Mouse (Mus musculus): ENCODE results near the gene Prdm11.

Prdm11 gene

GRCm38 (mm10) chr2:93045818-93046508, at the start of gene Prdm11:
Prdm11 (minus strand) TSS chr2:93046167.
- peak; percentile 12 for DNase-seq (ENCODE audit: low read depth, low spot score)

DNA sequence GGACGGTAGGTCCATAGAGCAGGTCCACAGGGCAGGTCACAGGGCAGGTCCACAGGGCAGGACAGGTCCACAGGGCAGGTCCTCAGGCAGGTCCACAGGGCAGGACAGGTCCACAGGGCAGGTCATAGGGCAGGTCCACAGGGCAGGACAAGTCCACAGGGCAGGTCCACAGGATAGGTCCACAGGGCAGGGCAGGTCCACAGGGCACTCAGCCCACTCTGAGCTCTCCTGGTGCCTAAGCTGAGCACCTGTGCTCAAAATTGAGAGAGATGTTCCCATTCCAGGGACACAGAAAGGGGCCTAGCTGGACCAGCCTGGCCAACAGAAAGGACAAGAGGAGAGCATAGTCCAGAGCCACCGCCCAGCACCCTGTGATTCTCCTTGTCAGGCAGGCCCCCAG, 46.4 kb upstream of the Prdm11 start:
- no peak for DNase-seq (ENCODE audit: low read depth, low spot score)

DNA sequence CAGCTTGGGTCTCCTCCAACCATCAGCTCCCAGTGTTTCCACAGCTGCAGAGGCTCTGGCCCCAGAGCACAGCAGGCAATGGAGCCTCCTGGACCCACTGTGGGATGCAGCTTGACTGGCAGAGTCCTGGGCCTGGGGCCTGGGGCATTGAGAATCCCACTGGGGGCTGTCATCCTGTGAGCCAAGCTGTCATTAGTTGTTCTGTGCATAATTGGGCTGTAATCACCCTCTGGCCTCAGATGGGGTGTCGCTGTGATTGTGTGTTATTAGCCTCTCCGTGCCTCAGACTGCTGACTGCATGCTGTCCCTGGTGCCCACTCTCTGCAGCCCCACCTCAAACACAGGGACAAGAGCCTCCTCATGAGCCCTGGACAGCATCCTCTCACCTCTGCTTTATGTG, 45.7 kb upstream of the Prdm11 start:
- no peak for DNase-seq (ENCODE audit: low read depth, low spot score)

DNA sequence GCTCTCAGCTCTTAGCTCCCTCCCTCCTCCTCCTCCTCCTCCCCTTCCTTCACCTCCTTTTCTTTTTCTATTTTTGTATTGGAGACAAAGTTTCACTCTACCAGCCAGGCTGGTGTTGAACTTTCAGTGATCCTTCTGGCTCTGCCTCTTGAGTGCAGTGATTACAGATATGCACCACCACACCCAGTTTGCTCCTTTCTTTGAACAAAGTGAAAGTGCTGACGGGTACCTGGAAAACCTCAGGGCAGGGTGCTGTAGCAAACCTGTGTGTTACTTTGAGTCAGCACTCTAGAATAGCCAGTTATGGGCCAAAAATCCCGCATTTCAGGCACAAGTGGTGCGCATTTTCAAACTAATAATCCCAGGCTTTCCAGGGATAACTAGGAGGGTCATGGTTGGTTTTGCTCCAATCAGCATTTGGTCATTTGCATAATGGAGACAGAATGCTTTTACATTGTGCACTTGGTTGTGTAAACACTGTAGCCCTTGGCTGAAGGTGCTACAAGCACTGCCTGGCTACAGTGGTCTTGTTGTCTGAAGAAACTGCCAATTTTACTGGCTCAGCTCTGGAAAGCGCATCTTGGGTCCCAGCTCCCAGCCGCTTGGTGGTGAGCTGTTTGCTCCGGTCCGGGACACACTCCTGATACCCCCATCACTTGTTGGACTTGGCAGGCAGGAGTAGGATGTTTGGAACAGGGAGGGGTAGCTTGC, 43.6 kb upstream of the Prdm11 start:
- DNase-seq (ENCODE audit: low read depth, low spot score): no peak

DNA sequence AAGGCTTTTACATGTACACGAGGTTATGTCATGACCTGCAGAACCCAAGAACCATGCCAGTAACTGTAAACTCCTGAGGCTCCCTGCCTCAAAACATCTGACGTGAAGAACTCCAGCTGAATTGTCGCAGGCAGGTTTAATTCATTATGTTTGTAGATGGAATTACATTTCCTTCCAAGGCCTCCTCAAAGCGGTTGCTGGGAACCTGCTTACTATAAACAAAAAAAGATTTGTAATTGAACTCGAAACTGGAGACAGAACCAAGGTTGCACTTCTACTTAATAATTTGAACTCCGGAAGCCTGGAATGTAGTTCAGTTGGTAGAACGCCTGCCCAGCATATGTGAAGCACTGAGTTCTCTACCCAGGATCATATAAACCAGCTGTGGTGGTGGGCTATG, 42.0 kb upstream of the Prdm11 start:
- DNase-seq (ENCODE audit: low read depth, low spot score): no peak

GRCm38 (mm10) chr2:93085291-93086027, 39.5 kb upstream of the Prdm11 start:
- no peak for DNase-seq (ENCODE audit: low read depth, low spot score)

GRCm38 (mm10) chr2:93084481-93084880, 38.5 kb upstream of the Prdm11 start:
- DNase-seq (ENCODE audit: low read depth, low spot score): no peak

GRCm38 (mm10) chr2:93083317-93083716, 37.4 kb upstream of the Prdm11 start:
- no peak for DNase-seq (ENCODE audit: low read depth, low spot score)

DNA sequence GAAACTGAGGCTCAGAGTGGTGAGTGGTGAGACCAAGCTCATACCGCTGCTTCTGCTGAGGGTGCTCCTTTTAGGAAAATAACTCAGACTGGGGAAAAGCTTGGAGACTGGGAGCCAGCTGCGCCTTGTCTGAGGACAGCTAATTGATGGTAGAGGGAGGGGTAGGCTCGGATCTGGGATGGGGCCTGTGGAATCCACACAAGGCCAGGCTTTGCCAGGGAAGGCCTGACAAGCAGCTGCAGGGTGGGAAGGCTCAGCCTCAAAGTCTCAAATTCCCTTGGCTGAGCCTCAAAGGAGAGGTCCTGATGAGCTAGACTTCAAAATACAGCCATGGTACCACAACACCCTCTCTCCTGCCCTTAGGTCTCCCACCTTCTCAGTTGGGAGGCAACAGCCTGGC, 36.9 kb upstream of the Prdm11 start:
- no peak for DNase-seq (ENCODE audit: low read depth, low spot score)

DNA sequence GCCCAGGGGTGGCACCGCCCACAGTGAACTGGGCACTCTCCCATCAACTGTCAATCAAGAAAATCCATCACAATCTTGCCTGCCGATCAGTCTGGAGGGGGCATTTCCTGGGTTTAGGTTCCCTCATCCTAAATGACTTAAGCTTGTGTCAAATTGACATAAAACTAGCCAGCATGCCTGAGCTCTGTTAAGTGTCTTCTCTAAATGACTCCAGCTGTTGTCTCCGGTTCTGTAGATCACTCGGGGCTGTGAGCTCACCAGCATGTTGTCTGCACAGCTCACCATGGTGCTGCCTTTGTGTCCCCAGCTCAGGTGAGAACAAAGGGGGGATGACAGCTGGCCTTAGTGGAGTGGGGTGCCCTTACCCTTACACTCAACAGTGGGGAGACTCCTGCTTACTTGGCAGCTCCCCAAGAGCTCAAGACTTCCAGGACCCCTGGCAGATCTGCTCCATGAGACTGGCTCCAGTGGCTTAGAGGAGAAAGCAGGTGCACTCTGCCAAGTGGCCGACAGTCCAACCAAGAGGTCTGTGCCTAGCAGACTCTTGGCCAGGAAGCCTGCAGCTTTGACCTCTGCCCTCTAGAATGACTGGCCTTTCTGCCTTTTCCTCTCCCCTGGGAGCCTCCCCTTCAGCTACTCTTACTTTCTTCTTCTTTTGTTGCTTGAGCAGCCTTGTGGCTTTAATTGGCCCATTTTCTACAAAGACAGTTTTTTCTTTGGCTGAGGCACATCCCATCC, 35.1 kb upstream of the Prdm11 start:
- DNase-seq (ENCODE audit: low read depth, low spot score): no peak

- no peak for DNase-seq (ENCODE audit: low read depth, low spot score)
Observed at GRCm38 (mm10) chr2:93079394-93079793, 33.4 kb upstream of the Prdm11 start.

DNA sequence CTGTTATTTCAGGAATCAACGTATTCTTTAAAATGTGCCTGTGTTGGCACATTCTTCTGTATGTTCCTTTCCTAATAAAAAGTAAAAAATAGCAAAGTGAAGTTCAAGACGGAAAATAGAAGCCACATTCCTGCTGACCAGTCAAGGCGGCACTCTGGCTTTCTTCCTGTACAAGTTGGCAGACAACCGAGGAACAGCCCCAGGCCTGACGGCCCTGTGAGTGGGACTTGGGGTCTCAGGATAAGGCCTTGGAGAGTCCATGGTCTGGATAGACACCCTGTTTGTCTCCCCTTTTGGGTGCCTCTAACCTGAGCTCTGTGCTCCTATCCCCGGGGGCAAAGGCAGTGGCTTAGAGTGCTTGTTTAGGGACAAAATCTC, 30.6 kb upstream of the Prdm11 start:
- DNase-seq (ENCODE audit: low read depth, low spot score): no peak

- DNase-seq (ENCODE audit: low read depth, low spot score): peak; percentile 88
Observed at GRCm38 (mm10) chr2:93075738-93076577, 30.0 kb upstream of the Prdm11 start.

GRCm38 (mm10) chr2:93071656-93072055, 25.7 kb upstream of the Prdm11 start:
- DNase-seq (ENCODE audit: low read depth, low spot score): peak; percentile 84

DNA sequence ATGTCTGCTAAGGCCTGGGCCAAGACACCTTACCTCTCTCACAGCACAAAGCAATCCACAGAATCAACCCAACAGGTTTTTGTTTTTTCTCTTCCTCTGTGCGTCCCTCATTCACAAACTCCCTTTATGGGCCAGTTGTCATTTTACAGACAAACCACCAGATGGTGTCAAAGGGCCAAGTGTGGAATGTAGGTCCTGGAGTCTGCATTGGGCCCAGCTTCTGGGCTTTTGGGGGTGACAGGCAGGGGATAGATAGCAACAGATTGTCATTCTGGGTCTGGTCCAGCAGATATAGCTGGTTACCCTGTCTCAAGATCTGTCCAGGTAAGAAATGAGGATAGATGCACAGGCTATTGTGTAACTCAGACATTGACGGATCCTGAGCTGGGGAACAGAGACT, 23.0 kb upstream of the Prdm11 start:
- DNase-seq (ENCODE audit: low read depth, low spot score): peak; percentile 33

DNA sequence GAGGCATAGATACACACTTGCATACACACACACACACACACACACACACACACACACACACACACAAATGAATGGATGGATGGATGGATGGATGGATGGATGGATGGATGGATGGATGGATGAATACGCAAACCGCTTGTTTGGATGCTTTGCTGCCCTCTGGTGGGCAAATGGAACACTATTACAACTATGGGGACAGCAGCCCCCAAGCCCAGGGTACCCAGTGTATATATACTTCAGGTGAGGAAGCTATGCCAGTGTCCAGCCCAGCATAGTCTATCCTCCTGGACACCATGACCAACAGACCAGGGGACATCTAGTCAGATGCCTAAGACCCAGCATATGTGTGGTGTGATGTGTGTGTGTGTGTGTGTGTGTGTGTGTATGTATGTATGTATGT, 17.4 kb upstream of the Prdm11 start:
- peak; percentile 62 for DNase-seq (ENCODE audit: low read depth, low spot score)

DNA sequence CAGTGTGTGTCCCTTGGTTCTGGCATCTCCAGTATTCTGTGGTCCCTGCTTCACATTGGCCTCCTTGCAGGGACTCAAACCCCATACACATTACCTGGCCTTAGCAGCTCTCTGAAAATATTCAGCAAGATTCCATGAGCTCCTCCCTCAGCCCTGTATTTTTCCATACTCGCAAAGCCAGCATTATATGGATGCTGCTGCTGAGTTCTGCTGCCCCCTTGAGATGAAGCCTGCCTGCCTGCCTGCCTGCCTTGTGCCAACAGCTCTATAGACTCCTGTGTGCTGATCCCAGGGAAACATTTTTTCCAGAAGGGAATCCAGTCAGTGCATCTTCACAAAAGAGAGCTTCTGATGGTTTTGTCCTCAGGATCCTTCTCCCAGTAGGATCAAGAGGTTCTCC, 5.9 kb upstream of the Prdm11 start:
- DNase-seq (ENCODE audit: low read depth, low spot score): no peak

GRCm38 (mm10) chr2:93048601-93049323, 2.8 kb upstream of the Prdm11 start:
- no peak for DNase-seq (ENCODE audit: low read depth, low spot score)

DNA sequence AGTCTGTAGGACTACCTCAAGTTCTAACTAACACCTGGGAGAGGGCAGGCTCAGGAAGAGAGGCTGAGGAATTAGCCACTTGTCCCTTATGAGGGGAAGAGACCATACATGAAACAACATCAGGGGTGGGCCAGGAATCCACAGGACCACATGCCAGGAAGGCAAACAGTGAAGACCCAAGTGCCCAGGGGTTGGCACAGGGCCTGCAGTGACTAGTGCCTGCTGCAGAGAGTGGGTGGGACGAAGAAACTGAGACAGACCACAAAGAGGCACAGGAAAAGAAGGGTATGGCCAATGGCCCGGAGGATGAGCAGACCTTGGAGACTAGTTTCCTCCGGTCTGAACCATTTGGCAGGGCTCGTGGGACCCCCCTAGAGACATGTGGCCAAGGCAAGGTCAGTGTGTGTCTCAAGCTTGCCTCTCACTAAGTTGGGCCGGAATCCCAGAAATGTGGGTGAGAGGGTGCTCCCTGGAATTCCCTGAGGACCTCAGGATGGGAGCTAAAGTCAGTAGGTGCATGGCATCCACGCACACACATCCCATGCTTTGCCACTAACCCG, 1.6 kb upstream of the Prdm11 start:
- no peak for DNase-seq (ENCODE audit: low read depth, low spot score)

DNA sequence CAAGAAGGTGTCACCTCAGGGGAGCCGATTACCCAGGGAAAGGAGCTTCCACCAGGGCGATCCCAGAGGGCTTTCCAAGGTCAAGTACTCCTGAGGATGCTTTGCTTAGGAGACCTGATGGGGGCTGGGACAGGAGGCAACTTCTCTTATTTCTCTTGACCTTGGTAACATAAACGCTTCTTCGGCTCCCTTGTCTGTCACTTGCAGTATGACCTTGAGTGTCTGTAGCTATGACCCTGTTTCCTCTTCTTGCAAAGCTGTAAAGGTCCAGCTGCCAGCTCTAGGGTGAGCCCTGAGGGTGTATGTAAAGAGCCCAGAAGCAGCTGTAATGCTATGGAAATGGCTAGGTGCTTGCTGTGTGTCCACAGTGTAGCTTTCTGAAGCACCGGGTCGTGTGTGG, 1.1 kb upstream of the Prdm11 start:
- DNase-seq (ENCODE audit: low read depth, low spot score): peak; percentile 45

Measured in ZHBTc4 (cell line).